Mouse (Mus musculus): ENCODE results near the gene Rac3.

DNA sequence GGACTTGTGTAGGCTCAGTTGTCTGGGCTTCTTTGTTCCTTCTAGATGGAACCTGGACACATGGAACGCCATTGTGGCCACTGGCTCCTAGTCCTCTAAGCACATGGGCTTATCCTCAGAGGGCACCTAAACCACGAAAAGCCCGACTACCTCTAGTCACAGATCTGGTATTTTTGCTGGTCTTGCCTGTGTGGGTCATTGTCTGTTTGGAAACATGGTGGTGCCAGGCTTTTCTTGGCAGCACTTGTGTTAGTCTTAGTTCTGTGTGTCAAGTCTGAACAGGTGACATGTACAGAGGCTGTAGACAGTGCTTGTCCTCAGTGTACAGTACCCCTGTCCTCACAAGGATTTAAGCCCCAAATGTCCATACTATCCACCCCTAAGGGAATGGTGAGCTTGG is 37.7 kb upstream of the Rac3 start:
- TF ChIP-seq TAL1 (IDR thresholded peaks at IDR 0.05; ENCODE audit: low read length): no peak
- TF ChIP-seq GATA1 (IDR thresholded peaks at IDR 0.05; ENCODE audit: low read length): no peak

Measured in erythroblast, embryonic 14.5 days (primary cell).